In the genomic region with DNA sequence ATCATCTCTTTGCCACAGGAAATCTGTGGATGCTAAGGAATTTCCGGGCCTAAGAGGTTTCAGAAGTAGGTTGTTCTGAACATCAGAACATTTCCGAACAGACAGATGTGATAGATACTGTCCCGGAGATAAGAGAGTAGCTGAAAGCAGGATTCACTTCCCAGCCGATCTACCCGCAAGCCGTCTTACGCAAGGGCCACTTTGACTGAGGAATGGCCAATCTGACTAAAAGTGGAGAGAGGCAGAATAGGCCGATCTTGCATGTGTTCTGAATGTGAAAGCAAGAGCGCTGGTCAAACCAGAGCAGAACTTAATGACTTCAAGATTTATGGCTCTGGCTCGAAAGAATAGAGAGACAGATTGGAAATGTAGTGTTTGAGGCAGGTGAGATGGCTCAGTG, we compare ENCODE assay signal across 20 mouse cellular contexts.
"Had no signal": no experiment of that assay in that cellular context is flagged by ENCODE, and none has a peak within 500 bp of the region (broad histone marks: within the 10 kb centered on the region; RNA-seq: fewer than 3 reads in every experiment).

No protein-coding gene starts in this region.

- H3K4me2 ChIP-seq: limb, embryonic 12.5 days; limb, embryonic 15.5 days; liver, embryonic 11.5 days; lung, embryonic 15.5 days; midbrain, embryonic 12.5 days; midbrain, embryonic 15.5 days; neural tube, embryonic 12.5 days; neural tube, embryonic 15.5 days had no signal

- H3K27me3 ChIP-seq: limb, embryonic 15.5 days; lung, embryonic 15.5 days; midbrain, embryonic 15.5 days; neural tube, embryonic 12.5 days had no signal

- ATAC-seq: intestine, postnatal 0 days; liver, postnatal 0 days; midbrain, embryonic 15.5 days had no signal

- H3K9ac ChIP-seq: limb, embryonic 12.5 days; limb, embryonic 15.5 days; liver, embryonic 14.5 days; liver, postnatal 0 days; lung, embryonic 15.5 days; midbrain, embryonic 12.5 days; midbrain, embryonic 15.5 days; neural tube, embryonic 12.5 days; neural tube, embryonic 15.5 days had no signal

- H3K4me3 ChIP-seq: limb, embryonic 12.5 days; limb, embryonic 15.5 days; lung, embryonic 15.5 days; midbrain, embryonic 12.5 days; midbrain, embryonic 15.5 days; neural tube, embryonic 12.5 days; neural tube, embryonic 15.5 days had no signal

- H3K9me3 ChIP-seq: limb, embryonic 12.5 days; limb, embryonic 15.5 days; lung, embryonic 15.5 days; midbrain, embryonic 12.5 days; midbrain, embryonic 15.5 days; neural tube, embryonic 12.5 days; neural tube, embryonic 15.5 days had no signal

- H3K27ac ChIP-seq: limb, embryonic 12.5 days; liver, embryonic 14.5 days; lung, embryonic 15.5 days; macrophage; midbrain, embryonic 12.5 days; midbrain, embryonic 15.5 days; neural tube, embryonic 12.5 days; neural tube, embryonic 15.5 days; stomach, postnatal 0 days had no signal

- H3K36me3 ChIP-seq: limb, embryonic 12.5 days; limb, embryonic 15.5 days; lung, embryonic 15.5 days; midbrain, embryonic 12.5 days; midbrain, embryonic 15.5 days; neural tube, embryonic 12.5 days; neural tube, embryonic 15.5 days had no signal

- DNase-seq: kidney, adult 9 months; kidney, postnatal 36 days; left cerebral cortex, postnatal 4 days; liver, postnatal 0 days; right cerebral cortex, adult 18-20 months; right cerebral cortex, postnatal 14 days; right cerebral cortex, postnatal 4 days; thymus, postnatal 25 days had no signal
